In the genomic region with DNA sequence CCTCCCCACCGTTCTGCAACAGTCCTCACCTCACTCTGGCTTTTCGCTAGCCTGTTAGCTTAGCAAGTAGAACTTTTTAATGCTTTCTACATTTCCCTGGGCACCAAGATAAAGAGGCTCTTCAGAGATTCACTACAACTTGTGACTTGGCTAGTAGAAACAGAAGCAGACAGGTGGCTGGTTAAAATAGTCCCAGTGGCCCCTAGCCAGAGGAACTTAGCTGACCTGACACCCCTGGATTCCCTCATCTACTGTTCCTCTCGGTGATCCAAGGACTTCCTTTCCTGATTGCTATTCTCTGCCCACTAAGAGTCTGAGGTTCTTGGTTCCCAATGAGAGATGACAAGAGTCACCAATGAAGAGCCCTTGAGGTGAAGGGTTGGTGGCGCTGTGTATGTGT, we compare ENCODE assay signal across 8 mouse cellular contexts. TPM values are rescaled to one million over a fixed set of nuclear protein-coding genes. Genes with fewer than 3 reads are reported as not detected.
DNase-seq lines count a peak whose midpoint lies in the region; ATAC-seq and TF ChIP-seq lines count a peak whose summit lies in the region.
"Had no signal": no experiment of that assay in that cellular context is flagged by ENCODE, and none has a peak within 500 bp of the region (broad histone marks: within the 10 kb centered on the region; RNA-seq: fewer than 3 reads in every experiment).

No protein-coding gene starts in this region.

- no peak overlapping the region for H3K9ac ChIP-seq in lung, postnatal 0 days (replicated peaks; ENCODE audit: low read depth)
- peak overlapping the region; percentile 4 for H3K9ac ChIP-seq in heart, embryonic 11.5 days (ENCODE audit: low read depth, low read length)
- no peak overlapping the region for H3K9ac ChIP-seq in limb, embryonic 15.5 days
- peak overlapping the region; percentile 99 for H3K9ac ChIP-seq in stomach, embryonic 16.5 days (ENCODE audit: low read length)

- no peak for ATAC-seq in lung, postnatal 0 days
- no peak for ATAC-seq in heart, embryonic 11.5 days (replicated peaks; ENCODE audit: insufficient number of reproducible peaks, low FRiP score, low TSS enrichment)
- ATAC-seq in limb, embryonic 15.5 days (ENCODE audit: insufficient number of reproducible peaks, low FRiP score, low TSS enrichment, low read depth), result no peak
- no peak for ATAC-seq in stomach, embryonic 16.5 days (ENCODE audit: insufficient read depth, low FRiP score)
- no peak for ATAC-seq in megakaryocyte progenitor cell, adult 5-6 weeks (replicated peaks; ENCODE audit: poor library complexity)

- TF ChIP-seq EP300 in lung, postnatal 0 days (IDR thresholded peaks at IDR 0.05), result no peak

- TF ChIP-seq CTCF in lung, postnatal 0 days (IDR thresholded peaks at IDR 0.05), result no peak

- WGBS in lung, postnatal 0 days, result 69% methylated on average over 4 of the region's 4 CpGs
- 78% methylated on average over 4 of the region's 4 CpGs for WGBS in heart, embryonic 11.5 days (ENCODE audit: insufficient replicate concordance)
- WGBS in limb, embryonic 15.5 days, result 82% methylated on average over 4 of the region's 4 CpGs
- WGBS in stomach, embryonic 16.5 days, result 85% methylated on average over 4 of the region's 4 CpGs

- no peak overlapping the region for H3K4me3 ChIP-seq in lung, postnatal 0 days (ENCODE audit: low read depth, low read length)
- peak overlapping the region; percentile 100; the same call in 1 of the 2 replicates for H3K4me3 ChIP-seq in heart, embryonic 11.5 days (ENCODE audit: low read depth, low read length)
- peak overlapping the region; percentile 90; the same call in 1 of the 2 replicates for H3K4me3 ChIP-seq in limb, embryonic 15.5 days
- no peak overlapping the region for H3K4me3 ChIP-seq in stomach, embryonic 16.5 days (replicated peaks; ENCODE audit: low read length)

- H3K36me3 ChIP-seq in lung, postnatal 0 days (ENCODE audit: insufficient read depth, low read length), result peaks cover 13% of the 10 kb centered on the region; the same call in 1 of the 2 replicates
- peaks cover 24% of the 10 kb centered on the region for H3K36me3 ChIP-seq in heart, embryonic 11.5 days (ENCODE audit: control insufficient read depth, insufficient read depth, low read length)
- H3K36me3 ChIP-seq in limb, embryonic 15.5 days, result peaks cover 51% of the 10 kb centered on the region
- H3K36me3 ChIP-seq in stomach, embryonic 16.5 days (ENCODE audit: control insufficient read depth, insufficient read depth, low read length), result peaks cover 15% of the 10 kb centered on the region

- peak overlapping the region; percentile 21; the same call in 1 of the 2 replicates for H3K27ac ChIP-seq in lung, postnatal 0 days (ENCODE audit: low read length)
- peak overlapping the region; percentile 52; the same call in 1 of the 2 replicates for H3K27ac ChIP-seq in heart, embryonic 11.5 days (ENCODE audit: low read depth, low read length)
- H3K27ac ChIP-seq in limb, embryonic 15.5 days, result 0 out of 2 replicates have a peak overlapping the region, but pooled peaks have one; percentile 4
- H3K27ac ChIP-seq in stomach, embryonic 16.5 days (ENCODE audit: low read length), result 0 out of 2 replicates have a peak overlapping the region, but pooled peaks have one; percentile 7

- no peaks in the 10 kb centered on the region for H3K27me3 ChIP-seq in lung, postnatal 0 days (replicated peaks; ENCODE audit: insufficient read depth, low read length)
- no peaks in the 10 kb centered on the region for H3K27me3 ChIP-seq in heart, embryonic 11.5 days (ENCODE audit: control insufficient read depth, insufficient read depth, low read length)
- H3K27me3 ChIP-seq in limb, embryonic 15.5 days, result no peaks in the 10 kb centered on the region
- H3K27me3 ChIP-seq in stomach, embryonic 16.5 days (ENCODE audit: control insufficient read depth, insufficient read depth, low read length), result no peaks in the 10 kb centered on the region

- peaks cover 22% of the 10 kb centered on the region; the same call in 1 of the 2 replicates for H3K4me1 ChIP-seq in lung, postnatal 0 days (ENCODE audit: insufficient read depth, low read depth, low read length)
- H3K4me1 ChIP-seq in heart, embryonic 11.5 days (ENCODE audit: control insufficient read depth, insufficient read depth, low read length), result peaks cover 20% of the 10 kb centered on the region
- H3K4me1 ChIP-seq in limb, embryonic 15.5 days, result peaks cover 23% of the 10 kb centered on the region
- H3K4me1 ChIP-seq in stomach, embryonic 16.5 days (ENCODE audit: control insufficient read depth, insufficient read depth, low read length), result peaks cover 16% of the 10 kb centered on the region

- H3K9me3 ChIP-seq in lung, postnatal 0 days (ENCODE audit: low read length), result no peaks in the 10 kb centered on the region
- no peaks in the 10 kb centered on the region for H3K9me3 ChIP-seq in heart, embryonic 11.5 days (replicated peaks; ENCODE audit: control insufficient read depth, low read length)
- H3K9me3 ChIP-seq in limb, embryonic 15.5 days, result no peaks in the 10 kb centered on the region
- H3K9me3 ChIP-seq in stomach, embryonic 16.5 days (replicated peaks; ENCODE audit: control insufficient read depth, low read length), result no peaks in the 10 kb centered on the region

- peak overlapping the region; percentile 94; the same call in 1 of the 2 replicates for H3K4me2 ChIP-seq in lung, postnatal 0 days (replicated peaks; ENCODE audit: low read depth, low read length)
- peak overlapping the region; percentile 97 for H3K4me2 ChIP-seq in heart, embryonic 11.5 days
- H3K4me2 ChIP-seq in limb, embryonic 15.5 days, result peak overlapping the region; percentile 73
- H3K4me2 ChIP-seq in stomach, embryonic 16.5 days (ENCODE audit: low read depth, low read length), result no peak overlapping the region; the same call in 1 of the 2 replicates

- no peak for DNase-seq in lung, postnatal 0 days (ENCODE audit: low spot score)
- no peak for DNase-seq in lung, adult 18-20 months
- DNase-seq in layer of hippocampus, adult 8-10 months (ENCODE audit: low spot score in 2 of 2), result no peak
- DNase-seq: cerebellum, postnatal 10 days had no signal

RNA-seq across cellular contexts. Expression of gene Elp5, which starts 1.1 kb away (rescaled TPM):
- polyA plus RNA-seq in lung, postnatal 0 days (2015; fragmentation: Nextera tagmentation; extraction: Ambion mirVana), result 65.9 and 72.1 TPM in 2 replicates
- polyA plus RNA-seq in heart, embryonic 11.5 days (2014; fragmentation: Nextera tagmentation; extraction: Ambion mirVana), result 120 and 130 TPM in 2 replicates
- 111 and 119 TPM in 2 replicates for polyA plus RNA-seq in limb, embryonic 15.5 days (2015; fragmentation: Nextera tagmentation; extraction: Ambion mirVana)
- 102 and 103 TPM in 2 replicates for polyA plus RNA-seq in stomach, embryonic 16.5 days (2015; fragmentation: Nextera tagmentation; extraction: Ambion mirVana)
- 10 to 100 TPM; 69.7 to 96.0 (median 77.7) TPM for total RNA-seq in layer of hippocampus, adult 8-10 months (2022)
- 110 and 129 TPM in 2 replicates for total RNA-seq in megakaryocyte progenitor cell, adult 5-6 weeks (2015)
- 57.5 and 66.1 TPM in 2 replicates for total RNA-seq in megakaryocyte progenitor cell, adult 5-6 weeks (2017)

RNA-seq across cellular contexts. Expression of gene Ctdnep1, which starts 2.4 kb away (rescaled TPM):
- polyA plus RNA-seq in lung, postnatal 0 days (2015; fragmentation: Nextera tagmentation; extraction: Ambion mirVana), result 23.7 and 24.7 TPM in 2 replicates
- polyA plus RNA-seq in heart, embryonic 11.5 days (2014; fragmentation: Nextera tagmentation; extraction: Ambion mirVana), result 20.3 and 22.2 TPM in 2 replicates
- 24.6 and 32.0 TPM in 2 replicates for polyA plus RNA-seq in limb, embryonic 15.5 days (2015; fragmentation: Nextera tagmentation; extraction: Ambion mirVana)
- polyA plus RNA-seq in stomach, embryonic 16.5 days (2015; fragmentation: Nextera tagmentation; extraction: Ambion mirVana), result 17.5 and 17.7 TPM in 2 replicates
- 100 to 1,000 TPM; 108 to 123 (median 119) TPM for total RNA-seq in layer of hippocampus, adult 8-10 months (2022)
- 131 and 135 TPM in 2 replicates for total RNA-seq in megakaryocyte progenitor cell, adult 5-6 weeks (2015)
- 28.7 and 33.7 TPM in 2 replicates for total RNA-seq in megakaryocyte progenitor cell, adult 5-6 weeks (2017)

RNA-seq across cellular contexts. Expression of gene Gabarap, which starts 7.6 kb away (rescaled TPM):
- polyA plus RNA-seq in lung, postnatal 0 days (2015; fragmentation: Nextera tagmentation; extraction: Ambion mirVana), result 624 and 645 TPM in 2 replicates
- polyA plus RNA-seq in heart, embryonic 11.5 days (2014; fragmentation: Nextera tagmentation; extraction: Ambion mirVana), result 481 and 489 TPM in 2 replicates
- polyA plus RNA-seq in limb, embryonic 15.5 days (2015; fragmentation: Nextera tagmentation; extraction: Ambion mirVana), result 545 and 568 TPM in 2 replicates
- polyA plus RNA-seq in stomach, embryonic 16.5 days (2015; fragmentation: Nextera tagmentation; extraction: Ambion mirVana), result 485 and 494 TPM in 2 replicates
- 100 to 1,000 TPM; 232 to 255 (median 246) TPM for total RNA-seq in layer of hippocampus, adult 8-10 months (2022)
- total RNA-seq in megakaryocyte progenitor cell, adult 5-6 weeks (2015), result 387 and 444 TPM in 2 replicates
- 242 and 274 TPM in 2 replicates for total RNA-seq in megakaryocyte progenitor cell, adult 5-6 weeks (2017)

RNA-seq across cellular contexts. Expression of gene Phf23, which starts 12.2 kb away (rescaled TPM):
- 57.5 and 61.3 TPM in 2 replicates for polyA plus RNA-seq in lung, postnatal 0 days (2015; fragmentation: Nextera tagmentation; extraction: Ambion mirVana)
- 27.3 and 29.9 TPM in 2 replicates for polyA plus RNA-seq in heart, embryonic 11.5 days (2014; fragmentation: Nextera tagmentation; extraction: Ambion mirVana)
- polyA plus RNA-seq in limb, embryonic 15.5 days (2015; fragmentation: Nextera tagmentation; extraction: Ambion mirVana), result 72.2 and 81.6 TPM in 2 replicates
- polyA plus RNA-seq in stomach, embryonic 16.5 days (2015; fragmentation: Nextera tagmentation; extraction: Ambion mirVana), result 44.3 and 47.9 TPM in 2 replicates
- 10 to 100 TPM; 45.2 to 59.7 (median 49.7) TPM for total RNA-seq in layer of hippocampus, adult 8-10 months (2022)
- 34.5 and 37.9 TPM in 2 replicates for total RNA-seq in megakaryocyte progenitor cell, adult 5-6 weeks (2015)
- 31.7 and 40.0 TPM in 2 replicates for total RNA-seq in megakaryocyte progenitor cell, adult 5-6 weeks (2017)

RNA-seq across cellular contexts. Expression of gene Dvl2, which starts 17.0 kb away (rescaled TPM):
- polyA plus RNA-seq in lung, postnatal 0 days (2015; fragmentation: Nextera tagmentation; extraction: Ambion mirVana), result 14.6 and 15.1 TPM in 2 replicates
- polyA plus RNA-seq in heart, embryonic 11.5 days (2014; fragmentation: Nextera tagmentation; extraction: Ambion mirVana), result 18.6 and 18.9 TPM in 2 replicates
- 42.2 and 43.1 TPM in 2 replicates for polyA plus RNA-seq in limb, embryonic 15.5 days (2015; fragmentation: Nextera tagmentation; extraction: Ambion mirVana)
- 17.7 and 22.3 TPM in 2 replicates for polyA plus RNA-seq in stomach, embryonic 16.5 days (2015; fragmentation: Nextera tagmentation; extraction: Ambion mirVana)
- total RNA-seq in layer of hippocampus, adult 8-10 months (2022), result 10 to 100 TPM; 35.4 to 54.0 (median 41.6) TPM
- 9.5 and 9.8 TPM in 2 replicates for total RNA-seq in megakaryocyte progenitor cell, adult 5-6 weeks (2015)
- total RNA-seq in megakaryocyte progenitor cell, adult 5-6 weeks (2017), result 9.5 and 14.7 TPM in 2 replicates

Comparison
In these comparisons a context has a peak if more than half of its experiments do, and no peak if none do; other contexts are left out.
1. H3K4me3 ChIP-seq: peak in heart, embryonic 11.5 days (single experiment) and limb, embryonic 15.5 days (single experiment); none in lung, postnatal 0 days (single experiment) and stomach, embryonic 16.5 days (single experiment).
2. H3K9ac ChIP-seq: peak in heart, embryonic 11.5 days (single experiment) and stomach, embryonic 16.5 days (single experiment); none in lung, postnatal 0 days (single experiment) and limb, embryonic 15.5 days (single experiment).
3. Peak in every context shown above with its lines, with median percentiles within 50 percentile points of each other: H3K27ac ChIP-seq.